Mouse (Mus musculus) splenic B cell, adult 2 months (primary cell): ENCODE results near the gene Lix1l.

ENCODE experiments used
- DNase-seq: peaks from one replicate; pipeline ENCODE4 v3.0.0-alpha.2; 2011; ENCODE audit warnings: low read depth, low spot score
- H3K27me3 ChIP-seq: 2 replicates; pipeline ENCODE4 v1.6.1; 2012; ENCODE audit warnings: mild to moderate bottlenecking, low read length, moderate library complexity, mixed read lengths; ENCODE audit not compliant: control insufficient read depth, poor library complexity, insufficient read depth, severe bottlenecking
- H3K36me3 ChIP-seq: 2 replicates; pipeline ENCODE4 v1.6.1; 2012; ENCODE audit warnings: mild to moderate bottlenecking, low read length, moderate library complexity, mixed read lengths; ENCODE audit not compliant: control insufficient read depth, poor library complexity, insufficient read depth, severe bottlenecking

The Lix1l gene

DNA sequence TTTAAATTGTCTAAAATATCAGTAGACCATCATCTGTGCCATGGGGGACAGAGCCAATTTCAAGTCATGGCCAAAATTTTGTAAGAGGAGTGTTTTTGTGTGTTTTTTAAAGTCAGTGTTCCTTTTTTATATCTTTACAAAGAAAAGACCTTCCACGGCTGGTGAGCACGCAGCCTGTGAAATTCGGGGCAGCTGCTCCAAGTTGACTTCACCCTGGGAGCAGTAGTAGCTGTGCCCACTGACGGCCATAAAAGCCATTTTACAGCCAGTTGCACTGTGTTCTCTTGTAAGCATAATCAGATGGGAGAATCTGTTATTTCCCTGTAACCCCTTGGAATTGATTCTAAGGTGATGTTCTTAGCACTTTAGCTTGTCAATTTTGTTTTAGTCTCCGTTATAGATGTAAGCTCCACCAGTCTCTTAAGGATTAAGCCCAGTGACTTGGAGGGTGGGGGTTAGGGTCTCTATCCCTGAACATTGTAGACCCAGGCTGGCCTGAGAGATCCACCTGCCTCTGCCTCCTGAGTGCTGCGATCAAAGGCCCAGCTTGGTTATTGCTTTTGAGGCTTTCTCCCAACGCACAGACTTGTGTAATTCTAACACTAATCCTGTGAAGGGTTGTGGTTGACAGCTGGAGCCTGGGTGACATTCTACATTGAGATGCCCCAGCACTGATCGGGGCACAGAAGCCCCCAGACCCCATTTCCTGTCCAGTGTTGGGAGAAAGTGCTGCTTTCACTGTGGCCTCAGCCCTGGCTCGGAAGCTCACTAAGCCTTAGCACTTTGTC, 39.9 kb upstream of the Lix1l start:
- Histone ChIP-seq H3K27me3 (no peaks in the 10 kb centered on the region), H3K36me3 (peaks cover 22% of the 10 kb centered on the region)
- DNase-seq = no peak

DNA sequence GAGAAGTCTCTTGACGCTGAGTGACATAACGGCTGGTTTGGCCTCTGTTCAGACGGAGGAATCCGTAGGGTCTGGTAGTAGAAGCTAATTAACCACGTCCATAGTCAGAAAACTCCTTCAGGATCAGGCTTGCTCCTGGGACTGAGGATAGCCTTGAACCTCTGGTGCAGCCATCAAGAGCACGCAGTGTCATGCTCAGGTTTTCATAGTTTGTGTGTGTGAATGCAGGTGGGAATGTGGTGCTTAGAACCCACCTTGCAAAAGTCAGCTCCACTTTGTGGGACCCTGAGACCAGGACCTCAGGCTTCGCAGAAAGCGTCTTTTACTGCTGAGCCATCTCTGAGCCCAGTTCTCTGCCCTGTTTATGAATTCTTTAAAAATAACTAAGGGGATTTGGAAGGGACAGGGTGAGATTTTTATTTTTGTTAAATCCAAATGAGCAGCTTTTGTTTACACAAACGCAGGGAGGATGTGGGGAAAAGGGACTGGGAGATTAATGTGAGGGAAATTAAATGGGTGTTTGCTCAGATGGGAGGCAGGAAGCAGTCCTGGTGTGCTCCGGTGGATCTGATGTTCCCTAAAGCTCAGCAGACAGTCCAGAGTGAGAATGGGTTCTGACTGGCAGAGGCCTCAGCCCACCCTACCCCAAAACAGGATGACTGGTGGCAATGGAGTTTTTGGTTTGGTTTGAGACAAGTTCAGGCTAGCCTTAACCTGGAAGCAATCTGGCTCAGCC, 38.8 kb upstream of the Lix1l start:
- H3K27me3 ChIP-seq = no peaks in the 10 kb centered on the region
- no peak for DNase-seq
- H3K36me3 ChIP-seq = peaks cover 22% of the 10 kb centered on the region

DNA sequence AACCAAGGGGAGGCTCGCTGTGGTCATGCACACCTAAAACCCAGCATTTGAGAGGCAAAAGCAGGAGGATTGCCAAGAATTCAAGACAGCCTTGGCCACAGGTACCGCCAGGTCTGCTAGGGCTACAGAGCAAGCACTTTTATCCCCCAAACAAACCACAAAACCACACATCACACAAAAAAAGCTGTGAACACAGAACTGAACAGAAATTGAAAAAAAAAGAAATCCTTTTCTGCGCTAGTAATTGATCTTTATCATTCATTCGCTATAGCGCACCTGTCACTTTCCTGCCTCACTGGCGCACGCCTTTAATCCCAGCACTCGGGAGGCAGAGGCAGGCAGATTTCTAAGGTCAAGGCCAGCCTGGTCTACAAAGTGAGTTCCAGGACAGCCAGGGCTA, 37.7 kb upstream of the Lix1l start:
- no peak for DNase-seq
- Histone ChIP-seq H3K27me3 (no peaks in the 10 kb centered on the region), H3K36me3 (peaks cover 22% of the 10 kb centered on the region)

DNA sequence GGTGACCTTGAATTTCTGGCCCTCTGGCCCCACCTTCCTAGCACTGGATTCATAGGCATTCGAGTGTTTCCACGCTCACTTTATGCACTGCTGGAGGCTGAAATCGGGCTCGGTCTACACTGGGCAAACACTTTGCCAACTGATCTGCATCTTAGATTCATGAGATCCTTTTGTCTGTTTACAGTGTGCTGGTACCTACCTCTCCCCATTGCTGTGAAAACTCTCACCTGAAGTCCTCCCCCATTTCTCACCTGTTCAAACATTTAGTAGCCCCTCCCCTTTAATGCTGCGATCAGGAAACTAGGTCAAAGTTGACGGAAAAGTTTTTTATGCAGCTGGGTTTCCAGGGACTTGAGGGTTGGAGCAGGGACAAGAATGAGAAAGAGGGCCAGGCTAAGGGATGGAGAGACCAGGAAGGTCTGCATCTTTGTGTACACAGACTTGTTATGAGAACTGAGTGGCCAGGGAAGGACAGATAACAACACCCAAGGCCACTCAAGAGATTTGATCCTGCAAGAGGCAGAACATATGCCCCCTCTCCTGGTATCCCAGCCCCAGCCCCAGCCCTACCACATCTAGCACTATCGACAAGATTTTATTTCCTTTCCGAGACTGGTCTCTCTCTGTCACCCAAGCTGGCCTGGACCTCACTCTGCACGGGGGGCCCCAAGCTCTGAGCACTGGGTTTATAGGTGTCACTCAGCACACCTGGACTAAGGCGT, 36.9 kb upstream of the Lix1l start:
- no peak for DNase-seq
- no peaks in the 10 kb centered on the region for H3K27me3 ChIP-seq

DNA sequence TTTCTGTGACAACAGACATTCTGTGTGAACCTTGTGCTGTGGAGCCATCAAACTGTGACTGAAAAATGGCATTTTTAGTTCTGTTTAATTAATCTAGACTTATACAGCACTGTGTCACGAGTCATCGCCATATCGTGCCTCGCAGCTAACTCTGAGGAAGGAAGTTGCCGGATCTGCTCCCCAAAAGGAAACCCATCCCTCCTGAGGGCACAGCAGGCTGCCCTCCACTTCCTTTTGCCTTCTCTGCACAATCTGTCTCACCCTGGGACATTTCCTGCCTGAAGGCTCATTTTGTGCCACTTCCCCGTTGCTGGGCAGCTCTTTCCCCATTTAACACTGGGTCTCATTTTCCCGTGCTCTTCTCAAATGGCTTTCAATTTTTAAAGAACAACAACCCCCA, 36.3 kb upstream of the Lix1l start:
- DNase-seq = peak; percentile 80
- Histone ChIP-seq H3K27me3 (no peaks in the 10 kb centered on the region), H3K36me3 (peaks cover 18% of the 10 kb centered on the region)

More for the DNA sequence above, 36.9 kb upstream of the Lix1l start:
- H3K36me3 ChIP-seq = peaks cover 18% of the 10 kb centered on the region

DNA sequence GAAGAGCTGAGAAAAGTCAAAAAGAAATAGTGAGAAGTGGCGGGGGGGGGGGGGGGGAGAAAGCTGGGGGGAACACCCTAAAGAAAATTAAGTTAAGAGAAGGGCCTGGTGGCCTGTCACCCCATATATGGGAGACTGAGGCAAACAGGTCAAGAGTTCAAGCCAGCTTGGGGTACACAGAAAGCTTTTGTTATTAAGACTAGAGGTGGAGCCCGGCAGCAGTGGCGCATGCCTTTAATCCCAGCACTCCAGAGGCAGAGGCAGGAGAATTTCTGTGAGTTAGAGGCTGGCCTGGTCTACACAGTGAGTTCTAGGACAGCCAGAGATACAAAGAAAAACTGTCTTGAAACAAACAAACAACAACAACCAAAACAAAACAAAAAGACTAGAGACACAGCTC, 35.8 kb upstream of the Lix1l start:
- Histone ChIP-seq H3K36me3 (peaks cover 14% of the 10 kb centered on the region), H3K27me3 (no peaks in the 10 kb centered on the region)
- no peak for DNase-seq

DNA sequence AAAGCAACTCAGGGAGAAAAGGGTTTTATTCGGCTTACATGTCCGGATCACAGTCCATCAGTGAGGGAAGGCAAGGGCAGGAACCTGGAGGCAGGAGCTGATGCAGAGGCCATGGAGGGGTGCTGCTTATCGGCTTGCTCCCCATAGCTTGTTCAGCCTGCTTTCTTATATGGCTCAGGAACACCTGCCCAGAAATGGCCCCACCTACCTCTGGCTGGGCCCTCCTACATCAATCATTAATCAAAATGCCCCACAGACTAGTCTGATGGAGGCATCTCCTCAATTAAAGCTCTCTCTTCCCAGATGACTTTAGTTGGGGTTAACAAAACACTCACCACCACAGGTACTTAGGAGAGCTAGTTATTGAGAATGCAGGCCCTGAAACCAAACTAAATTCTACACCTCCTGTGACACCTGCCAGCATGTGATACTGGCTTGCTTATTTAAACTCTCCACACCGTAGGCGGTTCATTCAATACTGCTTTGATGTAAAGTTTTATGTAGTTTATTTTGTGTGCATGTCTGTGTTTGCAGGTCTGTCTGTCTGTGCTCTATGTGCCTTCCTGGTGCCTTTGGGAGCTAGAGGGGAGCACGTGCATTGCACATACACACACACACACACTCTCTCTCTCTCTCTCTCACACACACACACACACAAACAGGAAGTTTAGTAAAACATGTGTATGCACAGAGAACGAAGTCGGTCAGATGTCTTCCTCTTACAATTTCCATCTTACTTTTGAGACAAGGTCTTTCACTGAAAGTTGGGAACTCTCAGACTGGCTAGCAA, 34.1 kb upstream of the Lix1l start:
- no peaks in the 10 kb centered on the region; the same call in 1 of the 2 replicates for H3K36me3 ChIP-seq
- H3K27me3 ChIP-seq = no peaks in the 10 kb centered on the region
- peak; percentile 29 for DNase-seq

DNA sequence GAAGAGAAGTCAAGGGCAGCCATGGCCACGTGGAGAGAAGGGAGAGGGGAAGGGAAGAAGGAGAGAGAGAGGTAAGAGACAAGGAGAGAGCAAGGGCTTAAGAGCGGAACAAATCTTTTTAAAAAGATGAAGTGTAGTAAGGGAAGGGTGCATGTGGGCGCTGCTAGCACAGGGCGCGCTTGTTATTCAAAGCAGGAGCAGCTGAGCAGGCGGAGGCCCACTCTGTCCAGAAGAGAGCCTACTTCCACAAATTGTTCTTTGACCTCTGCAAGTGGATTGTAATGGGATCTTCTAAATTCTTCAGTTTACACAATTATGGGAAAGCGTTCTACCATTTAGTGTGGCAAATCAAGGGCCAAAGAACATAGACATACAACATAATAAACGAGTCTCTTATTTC, 32.3 kb upstream of the Lix1l start:
- Histone ChIP-seq H3K36me3 (no peaks in the 10 kb centered on the region), H3K27me3 (no peaks in the 10 kb centered on the region)
- DNase-seq = no peak

DNA sequence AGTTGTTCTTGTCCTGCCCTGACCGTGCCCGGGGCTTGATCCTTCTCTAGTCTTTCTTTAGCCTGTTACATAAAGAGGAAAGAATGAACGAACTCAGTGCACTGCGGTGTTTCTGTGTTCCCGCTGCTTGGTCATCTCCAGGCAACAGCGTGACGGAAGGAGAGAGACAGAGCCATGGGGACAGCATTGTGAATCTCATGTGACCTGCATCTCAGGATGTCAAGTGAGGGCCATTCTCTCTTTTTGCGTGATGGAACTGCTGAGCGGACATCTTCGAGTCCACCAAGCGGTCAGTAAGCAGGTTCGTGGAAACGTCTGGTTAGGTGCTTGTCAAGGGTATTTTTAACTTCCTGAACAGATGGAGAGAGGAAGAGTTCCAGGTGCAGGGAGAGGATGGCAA, 31.4 kb upstream of the Lix1l start:
- Histone ChIP-seq H3K27me3 (no peaks in the 10 kb centered on the region), H3K36me3 (no peaks in the 10 kb centered on the region)
- DNase-seq = no peak

DNA sequence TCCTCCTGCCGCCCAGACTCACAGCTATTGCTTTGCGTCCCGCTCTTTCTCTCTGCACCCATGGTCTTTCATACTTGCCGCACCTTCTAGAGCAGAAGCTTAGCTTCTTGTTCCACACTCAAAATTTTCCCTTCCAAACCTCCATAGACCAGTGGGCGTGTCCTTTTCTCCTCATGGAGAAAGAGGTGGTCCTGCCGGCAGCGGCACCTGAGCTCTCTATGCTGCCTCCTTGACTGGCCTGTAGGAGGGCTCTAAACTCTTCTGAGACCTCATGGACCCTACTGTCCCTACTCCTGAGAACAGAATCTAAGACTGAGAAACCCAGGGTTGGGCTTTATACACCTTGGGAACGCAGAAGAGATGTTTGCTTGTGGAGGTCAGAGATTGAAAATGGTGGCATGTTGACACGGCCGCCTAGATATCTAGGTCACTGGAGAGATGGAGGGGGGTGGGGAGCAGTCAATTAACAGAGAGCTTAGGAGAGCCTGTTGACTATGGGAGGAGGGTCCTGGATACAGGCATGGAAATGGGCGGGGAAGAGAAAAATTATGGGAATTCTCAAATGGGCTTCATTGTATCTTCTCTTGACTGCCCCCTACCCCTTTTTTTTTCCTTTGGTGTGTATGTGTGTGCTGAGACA, 30.9 kb upstream of the Lix1l start:
- H3K36me3 ChIP-seq = no peaks in the 10 kb centered on the region
- no peak for DNase-seq
- no peaks in the 10 kb centered on the region for H3K27me3 ChIP-seq

DNA sequence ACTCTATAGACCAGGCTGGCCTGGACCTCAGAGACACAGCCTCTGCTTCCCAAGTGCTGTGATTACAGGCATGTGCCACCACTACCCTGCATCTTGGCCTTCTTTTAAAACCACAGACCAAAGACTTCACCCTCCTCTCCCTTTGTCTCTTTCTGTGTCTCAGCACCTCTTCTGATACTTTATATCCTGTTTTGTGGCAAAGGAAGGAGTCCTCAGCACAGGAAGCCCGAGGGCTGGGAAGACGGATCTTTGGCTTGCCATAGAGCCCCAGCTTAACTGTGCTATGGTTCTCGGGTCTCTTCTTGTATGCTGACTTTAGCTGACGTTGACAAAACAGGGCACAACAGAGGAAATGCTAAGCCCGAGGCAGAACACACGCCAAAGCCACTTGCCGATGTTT, 30.3 kb upstream of the Lix1l start:
- no peaks in the 10 kb centered on the region for H3K36me3 ChIP-seq
- no peaks in the 10 kb centered on the region for H3K27me3 ChIP-seq
- DNase-seq = no peak

DNA sequence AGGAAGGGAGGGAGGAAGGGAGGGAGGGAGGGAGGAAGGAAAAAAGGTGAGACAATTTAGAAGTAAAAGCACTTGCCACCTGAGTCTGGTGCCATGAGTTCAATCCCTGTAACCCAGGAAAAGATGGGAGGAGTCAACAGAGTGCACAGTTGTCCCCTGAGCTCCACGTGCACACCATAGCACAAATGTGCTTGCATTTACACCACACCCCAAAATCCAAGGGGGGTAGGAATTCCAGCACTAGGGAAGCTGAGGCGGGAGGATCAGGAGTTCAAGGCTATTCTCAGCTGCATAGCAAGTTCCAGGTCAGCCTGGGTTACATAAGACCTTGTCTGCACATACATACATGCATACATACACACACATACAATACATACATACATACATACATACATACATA, 29.6 kb upstream of the Lix1l start:
- Histone ChIP-seq H3K36me3 (no peaks in the 10 kb centered on the region), H3K27me3 (no peaks in the 10 kb centered on the region)
- no peak for DNase-seq

DNA sequence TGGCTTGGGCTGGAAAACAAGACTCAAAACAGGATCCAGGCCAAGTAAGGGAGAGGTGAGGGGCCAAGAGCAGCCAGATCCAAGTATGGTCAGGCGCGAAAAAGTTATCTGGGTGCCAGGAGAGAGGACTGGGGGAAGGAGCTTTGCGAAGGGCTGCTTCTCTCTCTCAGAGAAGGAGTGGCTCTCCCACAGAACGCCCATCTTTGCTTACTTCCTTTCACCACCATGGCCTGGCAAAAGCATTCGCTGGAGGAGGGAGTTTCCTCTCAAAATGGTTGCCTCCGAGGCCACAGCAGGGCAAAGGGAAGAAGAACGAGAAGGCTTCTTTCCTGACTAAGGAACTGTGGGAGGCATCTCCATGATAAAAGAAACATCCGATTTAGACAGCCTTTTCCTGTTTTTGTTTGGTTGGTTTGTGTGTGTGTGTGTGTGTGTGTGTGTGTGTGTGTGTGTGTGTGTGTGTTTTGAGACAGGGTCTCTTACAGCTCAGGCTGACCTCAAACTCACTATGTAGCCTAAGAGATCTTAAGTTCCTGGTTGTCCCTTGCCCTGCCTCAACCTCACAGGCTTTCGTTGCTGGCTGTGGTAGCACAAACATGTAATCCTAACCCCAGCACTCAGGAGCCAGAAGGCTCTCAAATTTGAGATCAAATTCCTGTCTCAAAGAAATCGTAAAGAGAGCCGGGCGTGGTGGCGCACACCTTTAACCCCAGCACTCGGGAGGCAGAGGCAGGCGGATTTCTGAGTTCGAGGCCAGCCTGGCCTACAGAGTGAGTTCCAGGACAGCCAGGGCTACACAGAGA, 28.9 kb upstream of the Lix1l start:
- H3K36me3 ChIP-seq = no peaks in the 10 kb centered on the region
- no peak for DNase-seq

More for the DNA sequence above, 28.9 kb upstream of the Lix1l start:
- H3K27me3 ChIP-seq = no peaks in the 10 kb centered on the region
